Mouse (Mus musculus) thymus, adult 2 months (tissue): ENCODE data around the gene Casp12.

Experiments used
- CTCF ChIP-seq: fragments of 200-500 bp; IDR thresholded peaks from 2 replicates; pipeline ENCODE4 v1.5.1; 2012; ENCODE audit warnings: mild to moderate bottlenecking, control low read depth, low read length, moderate library complexity, borderline replicate concordance; ENCODE audit not compliant: control insufficient read depth, poor library complexity, insufficient read depth; ENCODE audit errors: extremely low read depth
- POLR2A ChIP-seq: fragments of 200-500 bp; IDR thresholded peaks from 2 replicates; pipeline ENCODE4 v1.6.1; 2012; ENCODE audit warnings: mild to moderate bottlenecking, low read length, control low read depth, moderate library complexity; ENCODE audit not compliant: control insufficient read depth, poor library complexity, insufficient read depth; ENCODE audit errors: extremely low read depth

GRCm38 (mm10) chr9:5417871-5418270, 72.6 kb downstream of the Casp12 start:
- no peak for TF ChIP-seq POLR2A
- no peak for TF ChIP-seq CTCF
